Mouse (Mus musculus): ENCODE data around the gene Caln1. TPM values are rescaled to one million over a fixed set of nuclear protein-coding genes. Genes with fewer than 3 reads are reported as not detected.

Gene Caln1
- polyA plus RNA-seq, 1 experiment from 2014 or later = not detected

GRCm38 (mm10) chr5:130394386-130394785, 25.1 kb downstream of the Caln1 start:
- H3K4me2 ChIP-seq = no peak overlapping the region
- H3K9me3 ChIP-seq (replicated peaks) = no peaks in the 10 kb centered on the region
- no peaks in the 10 kb centered on the region for H3K36me3 ChIP-seq (replicated peaks)
- H3K4me1 ChIP-seq (replicated peaks) = no peaks in the 10 kb centered on the region
- 62% methylated on average over 8 of the region's 8 CpGs for WGBS (ENCODE audit: insufficient replicate concordance)
- no peak overlapping the region for H3K4me3 ChIP-seq (replicated peaks)
- no peak overlapping the region for H3K9ac ChIP-seq
- ATAC-seq (ENCODE audit: insufficient read depth) = no peak
- H3K27me3 ChIP-seq = no peaks in the 10 kb centered on the region
- no peak overlapping the region for H3K27ac ChIP-seq (replicated peaks)

DNA sequence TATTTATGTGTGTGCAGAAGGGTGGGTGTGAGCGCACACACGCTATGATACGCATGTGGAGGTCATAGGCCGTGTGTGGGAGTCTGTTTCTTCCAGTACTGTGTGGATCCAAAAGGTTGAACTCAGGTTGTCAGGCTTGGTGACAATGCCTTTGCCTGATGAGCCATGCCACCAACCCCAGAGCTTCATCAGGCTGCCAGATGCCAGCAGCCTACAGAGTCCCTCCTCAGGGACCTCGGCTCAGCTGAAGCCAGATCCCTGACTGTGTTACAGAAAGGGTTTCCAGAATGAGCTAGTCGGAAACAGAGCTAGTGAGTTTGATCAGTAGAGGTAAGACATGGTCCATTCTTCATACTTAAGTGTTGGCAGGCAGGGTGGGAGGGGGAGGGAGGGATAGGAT, 25.9 kb downstream of the Caln1 start:
- Histone ChIP-seq H3K9me3 (replicated peaks) (no peaks in the 10 kb centered on the region), H3K4me3 (replicated peaks) (no peak overlapping the region), H3K36me3 (replicated peaks) (no peaks in the 10 kb centered on the region), H3K9ac (no peak overlapping the region), H3K27ac (replicated peaks) (no peak overlapping the region), H3K4me1 (replicated peaks) (no peaks in the 10 kb centered on the region), H3K4me2 (no peak overlapping the region), H3K27me3 (no peaks in the 10 kb centered on the region)
- WGBS (ENCODE audit: insufficient replicate concordance) = 58% methylated on average over 6 of the region's 6 CpGs
- no peak for ATAC-seq (ENCODE audit: insufficient read depth)

DNA sequence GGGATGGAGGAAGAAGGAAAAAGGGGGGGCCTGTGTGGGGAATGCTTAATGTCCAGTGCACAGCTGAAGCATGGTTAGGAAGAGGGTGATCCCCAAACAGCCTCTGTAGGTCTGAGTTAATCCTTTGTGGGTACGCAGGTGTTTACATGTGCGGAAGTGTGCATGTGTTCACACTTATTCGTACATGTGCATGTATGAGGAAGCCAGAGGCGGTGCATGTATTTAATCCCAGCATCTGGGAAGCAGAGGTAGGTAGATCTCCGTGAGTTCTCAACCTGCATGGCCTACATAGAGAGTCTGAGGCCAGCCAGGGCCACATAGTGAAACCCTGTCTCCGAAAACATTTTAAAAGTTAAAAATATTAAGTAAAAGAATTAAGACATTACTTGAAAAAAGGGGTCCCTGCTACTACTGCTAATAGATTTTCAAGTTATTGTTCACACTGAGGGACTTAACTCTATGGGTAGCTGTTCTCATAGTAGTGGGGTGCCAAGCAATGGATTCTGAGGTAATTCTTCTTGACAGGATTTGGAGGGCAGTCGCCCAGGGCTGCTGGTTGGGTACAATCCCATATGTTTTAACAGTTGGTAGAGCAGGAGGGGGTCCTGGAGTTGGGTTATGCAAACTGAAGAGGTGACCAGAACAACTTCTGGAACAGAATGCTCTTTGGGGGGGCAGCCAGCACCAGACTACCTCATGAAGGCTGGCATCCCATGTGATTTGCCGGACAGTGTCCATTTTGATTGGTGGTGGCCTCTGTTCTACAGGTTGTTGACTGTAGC, 31.1 kb downstream of the Caln1 start:
- Histone ChIP-seq H3K27me3 (no peaks in the 10 kb centered on the region), H3K9ac (no peak overlapping the region), H3K9me3 (replicated peaks) (0 out of 2 replicates have a peak, but pooled peaks cover 2% of the 10 kb centered on the region), H3K36me3 (replicated peaks) (no peaks in the 10 kb centered on the region), H3K4me2 (no peak overlapping the region), H3K4me1 (replicated peaks) (no peaks in the 10 kb centered on the region), H3K4me3 (replicated peaks) (no peak overlapping the region), H3K27ac (replicated peaks) (no peak overlapping the region)
- WGBS (ENCODE audit: insufficient replicate concordance) = 65% methylated on average over 8 of the region's 8 CpGs
- ATAC-seq (ENCODE audit: insufficient read depth) = no peak

- Histone ChIP-seq H3K9me3 (replicated peaks) (0 out of 2 replicates have a peak, but pooled peaks cover 2% of the 10 kb centered on the region), H3K4me1 (replicated peaks) (no peaks in the 10 kb centered on the region)
These were observed 35.9 kb downstream of the Caln1 start for GRCm38 (mm10) chr5:130405201-130405600.

GRCm38 (mm10) chr5:130409706-130410105, 40.5 kb downstream of the Caln1 start:
- H3K9me3 ChIP-seq (replicated peaks) = no peaks in the 10 kb centered on the region

More at GRCm38 (mm10) chr5:130405201-130405600, 35.9 kb downstream of the Caln1 start:
- Histone ChIP-seq H3K9ac (no peak overlapping the region), H3K27me3 (no peaks in the 10 kb centered on the region), H3K4me2 (no peak overlapping the region), H3K27ac (replicated peaks) (no peak overlapping the region), H3K4me3 (replicated peaks) (no peak overlapping the region), H3K36me3 (replicated peaks) (no peaks in the 10 kb centered on the region)
- ATAC-seq (ENCODE audit: insufficient read depth) = no peak
- 42% methylated on average over 1 of the region's 1 CpGs for WGBS (ENCODE audit: insufficient replicate concordance)

DNA sequence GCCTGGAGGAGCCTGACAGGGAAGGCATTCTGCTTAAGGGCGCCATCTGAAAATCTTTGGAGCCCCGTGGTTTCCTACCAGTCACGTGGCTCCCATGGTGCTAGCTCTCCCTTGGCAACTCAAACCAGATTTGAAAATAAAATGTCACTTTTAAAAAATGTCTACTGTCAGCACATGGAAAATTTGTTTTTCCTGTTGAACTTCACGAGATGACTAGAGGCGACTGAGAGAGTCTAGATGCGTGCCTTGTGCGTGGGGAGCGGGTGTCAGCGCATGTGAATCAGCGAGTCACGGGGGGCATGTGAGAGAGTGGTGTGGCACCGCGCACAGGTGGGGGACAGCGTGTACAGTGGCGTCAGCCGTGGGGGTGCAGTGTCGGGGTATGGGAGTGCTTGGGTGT, 42.3 kb downstream of the Caln1 start:
- H3K4me3 ChIP-seq (replicated peaks) = no peak overlapping the region
- H3K27ac ChIP-seq (replicated peaks) = no peak overlapping the region
- H3K27me3 ChIP-seq = no peaks in the 10 kb centered on the region
- WGBS (ENCODE audit: insufficient replicate concordance) = 76% methylated on average over 17 of the region's 17 CpGs
- H3K36me3 ChIP-seq (replicated peaks) = no peaks in the 10 kb centered on the region
- H3K9ac ChIP-seq = no peak overlapping the region
- no peaks in the 10 kb centered on the region for H3K9me3 ChIP-seq (replicated peaks)
- H3K4me1 ChIP-seq (replicated peaks) = no peaks in the 10 kb centered on the region
- ATAC-seq (ENCODE audit: insufficient read depth) = no peak
- H3K4me2 ChIP-seq = no peak overlapping the region

More at GRCm38 (mm10) chr5:130409706-130410105, 40.5 kb downstream of the Caln1 start:
- WGBS (ENCODE audit: insufficient replicate concordance) = 51% methylated on average over 6 of the region's 6 CpGs
- Histone ChIP-seq H3K4me2 (no peak overlapping the region), H3K36me3 (replicated peaks) (no peaks in the 10 kb centered on the region), H3K9ac (no peak overlapping the region), H3K4me1 (replicated peaks) (no peaks in the 10 kb centered on the region), H3K27me3 (no peaks in the 10 kb centered on the region), H3K27ac (replicated peaks) (no peak overlapping the region), H3K4me3 (replicated peaks) (no peak overlapping the region)
- ATAC-seq (ENCODE audit: insufficient read depth) = no peak

- ATAC-seq (ENCODE audit: insufficient read depth) = no peak
- Histone ChIP-seq H3K4me1 (replicated peaks) (no peaks in the 10 kb centered on the region), H3K36me3 (replicated peaks) (no peaks in the 10 kb centered on the region), H3K9ac (no peak overlapping the region), H3K9me3 (replicated peaks) (no peaks in the 10 kb centered on the region), H3K4me2 (no peak overlapping the region), H3K4me3 (replicated peaks) (no peak overlapping the region), H3K27ac (replicated peaks) (no peak overlapping the region), H3K27me3 (peaks cover 33% of the 10 kb centered on the region)
- WGBS (ENCODE audit: insufficient replicate concordance) = 25% methylated on average over 6 of the region's 6 CpGs
These were observed 78.2 kb downstream of the Caln1 start for GRCm38 (mm10) chr5:130447438-130447837.

DNA sequence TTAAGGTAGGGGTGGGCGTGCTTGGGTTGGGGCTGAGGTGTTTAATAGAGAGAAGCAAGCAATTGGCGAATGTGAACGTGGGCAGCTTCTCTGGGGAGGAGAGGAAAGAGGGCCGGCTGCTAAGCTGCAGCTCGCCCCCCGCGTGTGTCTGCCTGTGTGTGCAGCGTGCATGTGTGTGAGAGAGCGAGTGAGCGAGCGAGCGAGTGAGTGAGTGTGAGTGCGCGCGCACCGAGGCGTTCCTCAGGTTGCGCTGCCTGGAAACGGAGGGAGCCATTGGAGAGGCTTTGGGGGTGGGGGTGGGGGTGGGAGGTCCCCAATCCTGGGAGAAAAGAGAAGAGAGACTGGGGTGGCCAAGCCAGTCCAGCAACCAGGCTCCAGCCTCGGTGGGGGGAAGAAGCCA, 79.2 kb downstream of the Caln1 start:
- Histone ChIP-seq H3K27ac (replicated peaks) (no peak overlapping the region), H3K9ac (no peak overlapping the region), H3K4me2 (no peak overlapping the region), H3K4me3 (replicated peaks) (no peak overlapping the region), H3K36me3 (replicated peaks) (no peaks in the 10 kb centered on the region), H3K4me1 (replicated peaks) (no peaks in the 10 kb centered on the region), H3K9me3 (replicated peaks) (no peaks in the 10 kb centered on the region), H3K27me3 (peaks cover 33% of the 10 kb centered on the region)
- WGBS (ENCODE audit: insufficient replicate concordance) = 2% methylated on average over 20 of the region's 20 CpGs
- no peak for ATAC-seq (ENCODE audit: insufficient read depth)

- no peak for ATAC-seq (ENCODE audit: insufficient read depth)
- H3K4me3 ChIP-seq (replicated peaks) = no peak overlapping the region
- WGBS (ENCODE audit: insufficient replicate concordance) = 2% methylated on average over 77 of the region's 77 CpGs
- H3K36me3 ChIP-seq (replicated peaks) = no peaks in the 10 kb centered on the region
- no peak overlapping the region for H3K4me2 ChIP-seq
- no peak overlapping the region for H3K27ac ChIP-seq (replicated peaks)
- H3K4me1 ChIP-seq (replicated peaks) = no peaks in the 10 kb centered on the region
- no peaks in the 10 kb centered on the region for H3K9me3 ChIP-seq (replicated peaks)
- no peak overlapping the region for H3K9ac ChIP-seq
- peaks cover 33% of the 10 kb centered on the region for H3K27me3 ChIP-seq
These were observed 79.9 kb downstream of the Caln1 start for GRCm38 (mm10) chr5:130448931-130449856.

DNA sequence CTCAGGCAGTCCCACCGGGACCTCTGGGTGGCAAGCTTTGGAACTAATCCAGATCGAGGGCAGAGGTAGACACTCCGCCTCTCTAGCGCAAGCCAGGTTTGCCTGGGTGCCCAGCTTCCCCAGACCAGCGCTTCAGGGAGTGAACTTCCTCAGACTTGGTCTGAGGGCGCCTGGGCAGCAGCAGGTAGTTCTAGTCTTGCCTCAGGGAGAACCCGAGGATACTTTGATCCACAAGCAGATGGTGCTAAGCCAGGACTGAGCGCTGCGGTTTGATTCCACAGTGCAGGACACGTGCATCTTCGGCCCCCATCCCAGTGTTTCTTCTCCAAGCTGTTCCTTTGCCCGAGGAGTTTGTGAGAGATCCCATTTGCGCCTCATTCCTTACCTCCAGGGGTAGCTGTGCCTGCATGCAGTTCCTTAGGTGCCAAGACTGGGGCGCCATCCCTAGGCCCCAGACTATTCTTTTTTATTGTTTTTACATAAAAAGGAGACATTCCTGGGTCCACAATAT, 80.8 kb downstream of the Caln1 start:
- Histone ChIP-seq H3K27me3 (peaks cover 33% of the 10 kb centered on the region), H3K9me3 (replicated peaks) (no peaks in the 10 kb centered on the region), H3K9ac (no peak overlapping the region), H3K36me3 (replicated peaks) (no peaks in the 10 kb centered on the region), H3K4me2 (no peak overlapping the region), H3K4me1 (replicated peaks) (no peaks in the 10 kb centered on the region), H3K4me3 (replicated peaks) (no peak overlapping the region), H3K27ac (replicated peaks) (no peak overlapping the region)
- WGBS (ENCODE audit: insufficient replicate concordance) = 6% methylated on average over 14 of the region's 14 CpGs
- ATAC-seq (ENCODE audit: insufficient read depth) = no peak

- Histone ChIP-seq H3K9me3 (replicated peaks) (0 out of 2 replicates have a peak, but pooled peaks cover 2% of the 10 kb centered on the region), H3K4me1 (replicated peaks) (no peaks in the 10 kb centered on the region), H3K27ac (replicated peaks) (no peak overlapping the region), H3K4me3 (replicated peaks) (no peak overlapping the region), H3K36me3 (replicated peaks) (no peaks in the 10 kb centered on the region), H3K4me2 (no peak overlapping the region), H3K9ac (no peak overlapping the region), H3K27me3 (no peaks in the 10 kb centered on the region)
- WGBS (ENCODE audit: insufficient replicate concordance) = 76% methylated on average over 7 of the region's 7 CpGs
- ATAC-seq (ENCODE audit: insufficient read depth) = no peak
These were observed 88.8 kb downstream of the Caln1 start for GRCm38 (mm10) chr5:130458076-130458475.
